Mouse (Mus musculus) hindbrain, embryonic 16.5 days (tissue): ENCODE data around the gene Rrp1b. TPM values are rescaled to one million over a fixed set of nuclear protein-coding genes. Genes with fewer than 3 reads are reported as not detected.

Experiments
- ATAC-seq: fragments of 200-750 bp; cut with Nextera tagmentation; 2 replicates; pipeline ENCODE4 v1.8.0; 2017; ENCODE audit warnings: moderate TSS enrichment, moderate library complexity
- H3K27ac ChIP-seq: fragments of 300-500 bp; sonication (generic); 2 replicates; pipeline ENCODE4 v1.5.1; 2014; ENCODE audit warnings: low read depth, mild to moderate bottlenecking, control low read depth, low read length, moderate library complexity
- H3K27me3 ChIP-seq: fragments of 300-500 bp; sonication (generic); replicated peaks from 2 replicates; pipeline ENCODE4 v1.6.1; 2014; ENCODE audit warnings: low read length; ENCODE audit not compliant: control insufficient read depth, insufficient read depth
- H3K36me3 ChIP-seq: fragments of 300-500 bp; sonication (generic); 2 replicates; pipeline ENCODE4 v1.6.1; 2014; ENCODE audit warnings: mild to moderate bottlenecking, low read length, moderate library complexity, mixed read lengths; ENCODE audit not compliant: control insufficient read depth, insufficient read depth
- H3K4me1 ChIP-seq: fragments of 300-500 bp; sonication (generic); 2 replicates; pipeline ENCODE4 v1.6.1; 2014; ENCODE audit warnings: low read depth, low read length; ENCODE audit not compliant: control insufficient read depth, insufficient read depth
- H3K4me2 ChIP-seq: fragments of 300-500 bp; sonication (generic); 2 replicates; pipeline ENCODE4 v1.6.1; 2014; ENCODE audit warnings: mild to moderate bottlenecking, low read length, control low read depth, moderate library complexity
- H3K4me3 ChIP-seq: fragments of 300-500 bp; sonication (generic); 2 replicates; pipeline ENCODE4 v1.5.1; 2014; ENCODE audit warnings: mild to moderate bottlenecking, low read length, control low read depth, moderate library complexity
- H3K9ac ChIP-seq: fragments of 300-500 bp; sonication (generic); 2 replicates; pipeline ENCODE4 v1.6.1; 2014; ENCODE audit warnings: low read depth, mild to moderate bottlenecking, control low read depth, low read length, moderate library complexity
- H3K9me3 ChIP-seq: fragments of 300-500 bp; sonication (generic); 2 replicates; pipeline ENCODE4 v1.6.1; 2014; ENCODE audit warnings: mild to moderate bottlenecking, low read length, moderate library complexity; ENCODE audit not compliant: control insufficient read depth
- WGBS: fragments of 180-500 bp; shearing (Covaris S2); extraction: QIAGEN DNeasy Blood & Tissue Kit; methylation state at CpG from one replicate; pipeline ENCODE4 v1.1.7; 2014; 5-methylcytosine and 5-hydroxymethylcytosine counted together
- polyA plus RNA-seq: library from polyadenylated mRNA; unstranded; fragments of >200 nt; fragmentation: Nextera tagmentation; extraction: Ambion mirVana; gene quantifications from 2 replicates; pipeline ENCODE4 v1.2.1, GENCODE M21; 2015

Rrp1b gene
- polyA plus RNA-seq, 1 experiment from 2014 or later, result 33.4 TPM

DNA sequence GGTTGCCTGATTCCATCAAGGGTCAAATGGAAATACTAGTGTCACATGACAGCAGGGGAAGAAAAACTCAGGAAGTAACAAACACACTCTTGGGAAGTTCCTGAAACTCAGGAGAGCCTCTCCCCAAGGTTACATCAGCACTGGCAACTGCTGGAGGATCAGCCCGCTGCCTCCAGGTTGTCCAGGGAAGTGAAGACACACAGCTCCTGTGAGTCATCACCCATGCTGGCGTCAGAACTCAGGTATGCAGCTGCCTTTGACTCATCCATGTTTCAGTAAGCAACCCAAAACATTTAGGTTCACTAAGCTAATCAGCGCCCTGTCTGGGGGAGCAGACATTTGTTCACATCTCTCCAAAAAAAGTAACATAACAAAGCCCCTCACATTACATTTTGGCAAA lies 32.6 kb upstream of the Rrp1b start:
- no peak for ATAC-seq
- Histone ChIP-seq H3K27ac (no peak overlapping the region), H3K4me1 (no peaks in the 10 kb centered on the region), H3K27me3 (no peaks in the 10 kb centered on the region), H3K36me3 (no peaks in the 10 kb centered on the region), H3K9me3 (no peaks in the 10 kb centered on the region), H3K4me3 (no peak overlapping the region), H3K4me2 (no peak overlapping the region), H3K9ac (no peak overlapping the region)
- WGBS, result 97% methylated on average over 3 of the region's 3 CpGs

GRCm38 (mm10) chr17:32006800-32007199 lies 29.1 kb upstream of the Rrp1b start:
- Histone ChIP-seq H3K4me2 (no peak overlapping the region), H3K27me3 (no peaks in the 10 kb centered on the region), H3K9ac (no peak overlapping the region), H3K9me3 (no peaks in the 10 kb centered on the region), H3K27ac (no peak overlapping the region), H3K4me1 (no peaks in the 10 kb centered on the region), H3K36me3 (no peaks in the 10 kb centered on the region), H3K4me3 (no peak overlapping the region)
- no peak for ATAC-seq
- WGBS, result 82% methylated on average over 5 of the region's 5 CpGs

DNA sequence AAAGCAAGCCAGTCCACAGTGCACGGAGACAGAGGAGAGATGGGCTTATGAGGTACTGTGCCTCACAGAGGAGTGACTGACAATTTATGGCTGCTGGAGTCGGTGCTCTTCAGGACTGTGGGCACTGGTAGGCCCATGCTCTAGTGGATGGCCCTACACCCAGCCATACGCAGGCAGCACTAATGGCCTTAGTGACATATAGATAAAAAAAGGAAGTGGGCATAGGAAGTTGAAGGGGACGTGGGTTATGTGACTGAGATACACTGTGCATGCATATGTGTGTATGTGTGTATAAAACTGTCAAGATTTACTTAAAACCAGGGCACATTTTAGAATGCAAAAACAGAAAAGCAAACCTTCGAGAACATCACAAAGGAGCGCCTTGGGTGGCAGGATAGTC lies 24.2 kb upstream of the Rrp1b start:
- Histone ChIP-seq H3K9me3 (no peaks in the 10 kb centered on the region), H3K36me3 (no peaks in the 10 kb centered on the region), H3K4me1 (no peaks in the 10 kb centered on the region), H3K4me2 (no peak overlapping the region), H3K9ac (no peak overlapping the region), H3K27me3 (no peaks in the 10 kb centered on the region), H3K4me3 (no peak overlapping the region), H3K27ac (no peak overlapping the region)
- no peak for ATAC-seq
- WGBS, result 85% methylated on average over 6 of the region's 6 CpGs

DNA sequence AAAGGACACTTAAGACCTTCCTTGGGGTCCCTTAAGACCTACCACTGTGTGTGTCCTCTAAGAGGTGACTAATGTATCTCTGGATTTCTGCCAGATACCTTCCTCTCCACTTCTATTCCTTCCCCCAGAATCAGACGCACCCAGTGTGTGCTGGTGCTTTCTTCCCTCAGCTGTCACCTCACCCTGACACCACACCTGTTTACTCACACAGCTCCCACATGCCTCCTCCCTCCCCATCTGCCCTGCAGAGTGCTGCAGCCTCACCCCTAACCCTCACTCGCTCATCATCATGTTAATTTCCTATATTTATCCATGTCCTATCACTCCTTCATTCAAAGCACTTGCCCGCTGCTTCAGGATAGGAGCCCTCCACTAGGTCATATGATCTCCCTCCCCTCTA lies 23.6 kb upstream of the Rrp1b start:
- 49% methylated on average over 3 of the region's 3 CpGs for WGBS
- no peak overlapping the region for H3K9ac ChIP-seq
- H3K27ac ChIP-seq, result no peak overlapping the region
- no peak overlapping the region for H3K4me3 ChIP-seq
- no peaks in the 10 kb centered on the region for H3K36me3 ChIP-seq
- no peak overlapping the region for H3K4me2 ChIP-seq
- ATAC-seq, result no peak
- H3K27me3 ChIP-seq, result no peaks in the 10 kb centered on the region
- H3K4me1 ChIP-seq, result no peaks in the 10 kb centered on the region
- H3K9me3 ChIP-seq, result no peaks in the 10 kb centered on the region

DNA sequence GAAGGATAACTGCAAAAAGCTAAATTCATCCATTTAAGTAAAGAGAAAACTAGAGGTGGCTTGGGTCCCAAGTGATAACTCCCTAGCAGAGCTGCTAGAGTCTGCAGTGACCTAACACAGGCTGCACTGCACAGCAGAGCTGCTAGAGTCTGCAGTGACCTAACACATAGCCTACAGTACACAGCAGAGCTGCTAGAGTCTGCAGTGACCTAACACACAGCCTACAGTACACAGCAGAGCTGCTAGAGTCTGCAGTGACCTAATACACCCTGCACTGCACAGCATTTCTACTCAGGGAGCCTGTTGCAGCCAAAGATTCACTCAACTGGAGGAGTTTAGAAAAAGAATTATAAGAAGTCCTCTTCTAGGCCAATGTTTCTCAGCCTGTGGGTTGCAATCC lies 22.2 kb upstream of the Rrp1b start:
- Histone ChIP-seq H3K4me2 (no peak overlapping the region), H3K9me3 (no peaks in the 10 kb centered on the region), H3K4me1 (no peaks in the 10 kb centered on the region), H3K36me3 (no peaks in the 10 kb centered on the region), H3K4me3 (no peak overlapping the region), H3K9ac (no peak overlapping the region), H3K27ac (no peak overlapping the region), H3K27me3 (no peaks in the 10 kb centered on the region)
- no peak for ATAC-seq

GRCm38 (mm10) chr17:32016481-32016880 lies 19.4 kb upstream of the Rrp1b start:
- Histone ChIP-seq H3K9me3 (no peaks in the 10 kb centered on the region), H3K4me1 (no peaks in the 10 kb centered on the region), H3K27ac (no peak overlapping the region), H3K4me3 (no peak overlapping the region), H3K27me3 (no peaks in the 10 kb centered on the region), H3K4me2 (no peak overlapping the region), H3K9ac (no peak overlapping the region), H3K36me3 (no peaks in the 10 kb centered on the region)
- WGBS, result 89% methylated on average over 8 of the region's 8 CpGs
- ATAC-seq, result no peak

- Histone ChIP-seq H3K27ac (no peak overlapping the region), H3K4me3 (no peak overlapping the region), H3K27me3 (no peaks in the 10 kb centered on the region), H3K9ac (no peak overlapping the region), H3K9me3 (no peaks in the 10 kb centered on the region), H3K36me3 (no peaks in the 10 kb centered on the region), H3K4me1 (no peaks in the 10 kb centered on the region), H3K4me2 (no peak overlapping the region)
- ATAC-seq, result no peak
- WGBS, result 87% methylated on average over 5 of the region's 5 CpGs
Measured at GRCm38 (mm10) chr17:32018127-32018894, 17.6 kb upstream of the Rrp1b start.

- Histone ChIP-seq H3K27me3 (no peaks in the 10 kb centered on the region; the same call in 1 of the 2 replicates), H3K36me3 (no peaks in the 10 kb centered on the region), H3K9me3 (no peaks in the 10 kb centered on the region), H3K4me2 (no peak overlapping the region), H3K4me3 (no peak overlapping the region), H3K27ac (no peak overlapping the region), H3K4me1 (no peaks in the 10 kb centered on the region), H3K9ac (no peak overlapping the region)
- ATAC-seq, result no peak
- WGBS, result 92% methylated on average over 3 of the region's 3 CpGs
Measured at GRCm38 (mm10) chr17:32021981-32022380, 13.9 kb upstream of the Rrp1b start.

DNA sequence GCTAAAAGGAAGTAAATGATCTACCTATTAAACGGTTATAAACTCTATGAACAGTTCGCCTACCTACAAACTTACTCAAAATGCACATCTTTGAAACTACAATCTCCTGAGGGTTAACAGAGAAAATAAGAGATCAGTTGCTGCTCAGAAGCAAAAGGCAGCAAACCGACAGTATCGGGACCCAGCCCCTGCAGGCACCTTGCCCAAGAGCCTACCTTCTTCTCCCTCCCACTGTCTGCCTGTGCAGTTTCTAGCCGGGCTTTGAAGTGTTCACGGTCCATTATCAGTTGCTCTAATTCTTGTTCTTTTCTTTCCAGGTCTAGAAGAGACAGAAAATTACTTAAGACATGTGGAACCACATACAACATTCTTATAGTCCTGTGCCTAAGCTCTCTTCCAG lies 13.3 kb upstream of the Rrp1b start:
- no peak overlapping the region for H3K4me3 ChIP-seq
- no peak overlapping the region for H3K4me2 ChIP-seq
- no peak overlapping the region for H3K27ac ChIP-seq
- no peaks in the 10 kb centered on the region; the same call in 1 of the 2 replicates for H3K27me3 ChIP-seq
- 74% methylated on average over 6 of the region's 6 CpGs for WGBS
- no peaks in the 10 kb centered on the region for H3K9me3 ChIP-seq
- no peaks in the 10 kb centered on the region for H3K4me1 ChIP-seq
- H3K36me3 ChIP-seq, result no peaks in the 10 kb centered on the region
- no peak overlapping the region for H3K9ac ChIP-seq
- ATAC-seq, result no peak
